Mouse (Mus musculus) lung, postnatal 25 days (tissue): ENCODE data around the gene Pom121l2.

Source experiments
- DNase-seq: peaks from one replicate; pipeline ENCODE4 v3.0.0; 2022; ENCODE audit warnings: low spot score

Pom121l2 gene

GRCm38 (mm10) chr13:21980981-21981802 is at the start of gene Pom121l2:
Pom121l2 (plus strand) TSS chr13:21981194.
- DNase-seq = no peak

- no peak for DNase-seq
These were observed 49.3 kb upstream of the Pom121l2 start for GRCm38 (mm10) chr13:21931740-21932139.

- peak; percentile 8 for DNase-seq
These were observed 47.1 kb upstream of the Pom121l2 start for GRCm38 (mm10) chr13:21933626-21934548.

- peak; percentile 57 for DNase-seq
These were observed 45.8 kb upstream of the Pom121l2 start for GRCm38 (mm10) chr13:21934982-21935791.

GRCm38 (mm10) chr13:21935833-21936232 is 45.2 kb upstream of the Pom121l2 start:
- no peak for DNase-seq

- peak; percentile 51 for DNase-seq
These were observed 44.0 kb upstream of the Pom121l2 start for GRCm38 (mm10) chr13:21936968-21937367.

- peak; percentile 95 for DNase-seq
These were observed 40.8 kb upstream of the Pom121l2 start for GRCm38 (mm10) chr13:21940213-21940612.

GRCm38 (mm10) chr13:21940811-21941321 is 40.1 kb upstream of the Pom121l2 start:
- peak; percentile 87 for DNase-seq

- DNase-seq = no peak
These were observed 37.4 kb upstream of the Pom121l2 start for GRCm38 (mm10) chr13:21943644-21944043.

- no peak for DNase-seq
These were observed 36.4 kb upstream of the Pom121l2 start for GRCm38 (mm10) chr13:21944592-21944925.

- peak; percentile 91 for DNase-seq
These were observed 35.9 kb upstream of the Pom121l2 start, which contains the start of gene Zfp184 for GRCm38 (mm10) chr13:21944926-21945740. Zfp184 (plus strand) TSS chr13:21945094.

- DNase-seq = no peak
These were observed 11.7 kb upstream of the Pom121l2 start for GRCm38 (mm10) chr13:21969269-21969668.

GRCm38 (mm10) chr13:21969816-21970215 is 11.2 kb upstream of the Pom121l2 start:
- no peak for DNase-seq

- no peak for DNase-seq
These were observed 9.4 kb upstream of the Pom121l2 start for GRCm38 (mm10) chr13:21971641-21972040.

- peak; percentile 91 for DNase-seq
These were observed 6.7 kb upstream of the Pom121l2 start for GRCm38 (mm10) chr13:21974221-21974725.

- DNase-seq = peak; percentile 82
These were observed 6.1 kb upstream of the Pom121l2 start for GRCm38 (mm10) chr13:21974726-21975473.

- no peak for DNase-seq
These were observed 804 bp downstream of the Pom121l2 start for GRCm38 (mm10) chr13:21981803-21982193.

- DNase-seq = no peak
These were observed 3.5 kb downstream of the Pom121l2 start for GRCm38 (mm10) chr13:21984486-21984885.

- DNase-seq = no peak
These were observed 11.6 kb downstream of the Pom121l2 start for GRCm38 (mm10) chr13:21992550-21992949.
